Mouse (Mus musculus) lung, embryonic 15.5 days (tissue): ENCODE results near the gene Rnase4. TPM values are rescaled to one million over a fixed set of nuclear protein-coding genes. Genes with fewer than 3 reads are reported as not detected.

Experiments used
- polyA plus RNA-seq: library from polyadenylated mRNA; unstranded; fragments of >200 nt; fragmentation: Nextera tagmentation; extraction: Ambion mirVana; gene quantifications from 2 replicates; pipeline ENCODE4 v1.2.1, GENCODE M21; 2015

The Rnase4 gene
- polyA plus RNA-seq, 1 experiment from 2014 or later: 38.7 TPM

Other genes starting within 250 kb of the Rnase4 start
- gene Tep1, start 220.5 kb upstream of the Rnase4 start, polyA plus RNA-seq: 5.3 and 6.2 TPM in 2 replicates
- gene Klhl33, start 193.6 kb upstream of the Rnase4 start, polyA plus RNA-seq: 0.36 and 0.50 TPM in 2 replicates
- 174 and 176 TPM in 2 replicates for gene Osgep, start 166.2 kb upstream of the Rnase4 start, polyA plus RNA-seq
- gene Apex1, start 166.1 kb upstream of the Rnase4 start, polyA plus RNA-seq: 222 and 228 TPM in 2 replicates
- 46.7 and 53.4 TPM in 2 replicates for gene Pip4p1, start 160.2 kb upstream of the Rnase4 start, polyA plus RNA-seq
- 68.1 and 69.5 TPM in 2 replicates for gene Pnp, start 160.0 kb upstream of the Rnase4 start, polyA plus RNA-seq
- not detected in 2 replicates for gene Gm49342, start 146.6 kb upstream of the Rnase4 start, polyA plus RNA-seq
- 0.38 and 0.76 TPM in 2 replicates for gene Pnp2, start 135.1 kb upstream of the Rnase4 start, polyA plus RNA-seq
- gene Rnase10, start 83.3 kb upstream of the Rnase4 start, polyA plus RNA-seq: 0.25 and 0.28 TPM in 2 replicates
- gene Rnase9, start 49.2 kb upstream of the Rnase4 start, polyA plus RNA-seq: not detected in 2 replicates
- not detected in 2 replicates for gene Rnase11, start 40.9 kb upstream of the Rnase4 start, polyA plus RNA-seq
- not detected in 2 replicates for gene Rnase12, start 33.4 kb upstream of the Rnase4 start, polyA plus RNA-seq
- gene Olfr750, start 16.6 kb upstream of the Rnase4 start, polyA plus RNA-seq: not detected in 2 replicates
- gene Ang, start 73 bp downstream of the Rnase4 start, polyA plus RNA-seq: 7.6 and 7.7 TPM in 2 replicates
- gene Eddm3b, start 23.3 kb downstream of the Rnase4 start, polyA plus RNA-seq: not detected in 2 replicates
- 1.2 and 1.9 TPM in 2 replicates for gene Rnase6, start 32.8 kb downstream of the Rnase4 start, polyA plus RNA-seq
- 0.30 and 0.44 TPM in 2 replicates for gene Rnase1, start 55.7 kb downstream of the Rnase4 start, polyA plus RNA-seq
- not detected in 2 replicates for gene Rnase2b, start 71.2 kb downstream of the Rnase4 start, polyA plus RNA-seq
- gene Ang2, start 108.1 kb downstream of the Rnase4 start, polyA plus RNA-seq: not detected in 2 replicates
- gene Ear14, start 112.3 kb downstream of the Rnase4 start, polyA plus RNA-seq: not detected in 2 replicates
- gene Rnase2a, start 165.0 kb downstream of the Rnase4 start, polyA plus RNA-seq: not detected in 2 replicates